In genomic region chr1:150824334-150825005, GRCm38 (mm10) we compare ENCODE assay signal across 15 mouse cellular contexts.
DNase-seq lines count a peak whose midpoint lies in the region; ATAC-seq and TF ChIP-seq lines count a peak whose summit lies in the region.
"Had no signal": no experiment of that assay in that cellular context is flagged by ENCODE, and none has a peak within 500 bp of the region (broad histone marks: within the 10 kb centered on the region; RNA-seq: fewer than 3 reads in every experiment).

No protein-coding gene starts in this region.

- no peak for ATAC-seq in CD4-positive, CD25-positive, alpha-beta regulatory T cell, adult 4 months
- ATAC-seq in G1E (ENCODE audit: extremely low read depth, insufficient number of reproducible peaks, low FRiP score, poor library complexity, severe bottlenecking), result peak; percentile 61
- peak; percentile 52; the same call in 1 of the 2 replicates for ATAC-seq in granulocyte monocyte progenitor cell, adult 5-6 weeks (replicated peaks; ENCODE audit: poor library complexity, severe bottlenecking)
- ATAC-seq: forebrain, embryonic 15.5 days had no signal

- peak; percentile 31 for TF ChIP-seq CTCF in left cerebral cortex, adult 2 months (IDR thresholded peaks at IDR 0.05)
- TF ChIP-seq CTCF in G1E (IDR thresholded peaks at IDR 0.05; ENCODE audit: low read depth, low read length), result no peak

- H3K9me3 ChIP-seq in G1E (replicated peaks), result no peaks in the 10 kb centered on the region
- H3K9me3 ChIP-seq: forebrain, embryonic 15.5 days; hindbrain, embryonic 15.5 days; liver, embryonic 15.5 days had no signal

- H3K4me1 ChIP-seq in G1E (ENCODE audit: insufficient read depth, low read depth, low read length), result peaks cover 5% of the 10 kb centered on the region; the same call in 1 of the 2 replicates
- H3K4me1 ChIP-seq: forebrain, embryonic 15.5 days; hindbrain, embryonic 15.5 days; liver, embryonic 15.5 days had no signal

- peak; percentile 26 for DNase-seq in CD4-positive, CD25-positive, alpha-beta regulatory T cell, adult 2 months (ENCODE audit: low read depth, low spot score)
- DNase-seq in left cerebral cortex, adult 2 months (ENCODE audit: extremely low spot score in 1 of 2, low spot score in 2 of 2), result no peak
- no peak for DNase-seq in left cerebral cortex, adult 11 months (ENCODE audit: low spot score)
- DNase-seq in G1E (ENCODE audit: low spot score) (no peak), MN1 (ENCODE audit: low spot score) (no peak)
- no peak for DNase-seq in spleen, postnatal 10 days (ENCODE audit: low spot score in 2 of 2)
- DNase-seq: cerebellum, postnatal 36 days; heart, adult 18-20 months; midbrain, embryonic 14.5 days; thymus, postnatal 4 days had no signal

- intact Hi-C loops in left cerebral cortex, adult 2 months (cut with DNase I), result no loop called here

- H3K4me3 ChIP-seq in left cerebral cortex, adult 2 months, result no peak overlapping the region
- H3K4me3 ChIP-seq in G1E (ENCODE audit: low read depth, low read length), result no peak overlapping the region
- H3K4me3 ChIP-seq: forebrain, embryonic 15.5 days; hindbrain, embryonic 15.5 days; liver, embryonic 15.5 days had no signal

- no peaks in the 10 kb centered on the region for H3K36me3 ChIP-seq in G1E (replicated peaks)
- H3K36me3 ChIP-seq: forebrain, embryonic 15.5 days; hindbrain, embryonic 15.5 days; liver, embryonic 15.5 days had no signal

- H3K27me3 ChIP-seq in G1E (ENCODE audit: insufficient read depth, low read length), result no peaks in the 10 kb centered on the region
- H3K27me3 ChIP-seq: forebrain, embryonic 15.5 days; hindbrain, embryonic 15.5 days; liver, embryonic 15.5 days had no signal

- H3K27ac ChIP-seq in left cerebral cortex, adult 2 months, result no peak overlapping the region
- H3K27ac ChIP-seq: forebrain, embryonic 15.5 days; hindbrain, embryonic 15.5 days; liver, embryonic 15.5 days had no signal
